Mouse (Mus musculus) stomach, postnatal 0 days (tissue): ENCODE measurements around the gene Apobec4.

Source experiments
- CTCF ChIP-seq: IDR thresholded peaks from 2 replicates; pipeline ENCODE4 v1.5.1; 2016; ENCODE audit warnings: antibody characterized with exemption, low read depth, mild to moderate bottlenecking, moderate library complexity
- EP300 ChIP-seq: optimal IDR thresholded peaks from 2 replicates; pipeline ENCODE3; 2016; ENCODE audit warnings: antibody characterized with exemption

DNA sequence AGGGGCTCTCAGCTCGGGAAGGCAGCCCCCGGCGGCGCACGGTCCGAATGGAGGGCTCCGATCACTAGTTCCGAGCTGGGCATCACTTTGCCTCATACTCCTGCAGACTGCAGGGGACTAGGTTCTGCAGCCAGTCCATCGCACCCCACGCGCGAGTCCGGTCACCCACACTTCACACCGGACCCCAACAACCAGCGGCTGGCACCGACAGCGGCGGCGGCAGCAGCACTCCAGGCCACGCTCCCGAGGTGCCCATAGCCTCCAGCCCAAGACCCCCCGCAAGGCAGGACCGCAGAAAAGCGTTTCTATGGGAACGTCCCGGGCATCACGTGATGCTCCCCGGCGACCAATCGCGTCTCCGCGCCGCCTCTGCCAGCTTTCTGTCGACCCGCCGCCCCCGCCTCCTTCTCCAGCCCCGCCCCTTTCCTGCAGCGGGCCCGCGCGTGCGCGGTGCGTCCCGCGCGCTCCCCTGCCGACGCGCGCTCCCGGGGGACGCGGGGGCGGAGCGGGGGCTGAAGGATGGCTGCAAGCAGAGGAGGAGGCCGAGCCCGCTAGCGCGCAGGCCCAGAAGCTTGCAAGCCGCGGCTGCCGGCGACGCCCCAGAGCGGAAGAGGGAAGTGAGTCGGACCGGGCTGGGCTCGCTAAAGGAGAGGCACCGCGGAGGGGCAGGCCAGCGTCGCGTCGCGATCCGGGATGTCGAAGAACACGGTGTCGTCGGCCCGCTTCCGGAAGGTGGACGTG is 15.9 kb downstream of the Apobec4 start, which contains the start of the genes Rgl1 and Arpc5:
- peak; percentile 28; the same call in 1 of the 2 replicates for TF ChIP-seq CTCF
- TF ChIP-seq EP300: no peak
